Mouse (Mus musculus) common myeloid progenitor, adult 5-6 weeks (primary cell): ENCODE measurements at regions not wholly inside any gene's neighbourhood (a gene's known extent, or its start where the extent isn't known, plus 50 kb on each side); places are given as distances from the start of the nearest gene placed in this dataset.

Source experiments
- ATAC-seq: replicated peaks from 2 replicates; pipeline ENCODE4 v1.8.0; 2016; ENCODE audit warnings: low read depth, mild to moderate bottlenecking, moderate TSS enrichment, inconsistent platforms; ENCODE audit not compliant: poor library complexity, severe bottlenecking

- 0 out of 2 replicates have a peak, but pooled peaks have one; percentile 19 for ATAC-seq
Measured at GRCm38 (mm10) chr3:103499801-103500200, 75.2 kb upstream of the Syt6 start.

- peak; percentile 93 for ATAC-seq
Measured at GRCm38 (mm10) chr3:103500366-103500765, 74.7 kb upstream of the Syt6 start.

GRCm38 (mm10) chr3:103504160-103504559, 70.9 kb upstream of the Syt6 start:
- ATAC-seq: no peak

- no peak for ATAC-seq
Measured at GRCm38 (mm10) chr3:103513411-103513810, 61.6 kb upstream of the Syt6 start.

- no peak for ATAC-seq
Measured at GRCm38 (mm10) chr3:103514061-103514460, 61.0 kb upstream of the Syt6 start.

- ATAC-seq: no peak
Measured at GRCm38 (mm10) chr3:103515946-103516345, 59.1 kb upstream of the Syt6 start.

- no peak for ATAC-seq
Measured at GRCm38 (mm10) chr3:103517376-103518304, 57.4 kb upstream of the Syt6 start.

GRCm38 (mm10) chr3:103518624-103519023, 56.4 kb upstream of the Syt6 start:
- ATAC-seq: no peak
